Mouse (Mus musculus) small intestine, adult 2 months (tissue): Measurements from ENCODE around the gene Gjb3.

Source experiments
- CTCF ChIP-seq: fragments of 200-500 bp; IDR thresholded peaks from 2 replicates; pipeline ENCODE4 v1.5.1; 2012; ENCODE audit warnings: low read depth, mild to moderate bottlenecking, control low read depth, inconsistent platforms, low read length, moderate library complexity, mixed read lengths; ENCODE audit not compliant: insufficient replicate concordance, insufficient read length; ENCODE audit errors: extremely low read depth
- POLR2A ChIP-seq: fragments of 200-500 bp; IDR thresholded peaks from 2 replicates; pipeline ENCODE4 v1.6.1; 2012; ENCODE audit warnings: low read depth, mild to moderate bottlenecking, control low read depth, inconsistent platforms, low read length, moderate library complexity

GRCm38 (mm10) chr4:127370447-127370846 is 39.8 kb upstream of the Gjb3 start:
- TF ChIP-seq POLR2A (no peak), CTCF (peak; percentile 40; the same call in 1 of the 2 replicates)
